Mouse (Mus musculus) T-cell, adult 2 months (primary cell): ENCODE results near the gene Pgbd5.

ENCODE experiments used
- DNase-seq: peaks from one replicate; pipeline ENCODE4 v3.0.0; 2022; ENCODE audit warnings: low spot score

Gene Pgbd5

DNA sequence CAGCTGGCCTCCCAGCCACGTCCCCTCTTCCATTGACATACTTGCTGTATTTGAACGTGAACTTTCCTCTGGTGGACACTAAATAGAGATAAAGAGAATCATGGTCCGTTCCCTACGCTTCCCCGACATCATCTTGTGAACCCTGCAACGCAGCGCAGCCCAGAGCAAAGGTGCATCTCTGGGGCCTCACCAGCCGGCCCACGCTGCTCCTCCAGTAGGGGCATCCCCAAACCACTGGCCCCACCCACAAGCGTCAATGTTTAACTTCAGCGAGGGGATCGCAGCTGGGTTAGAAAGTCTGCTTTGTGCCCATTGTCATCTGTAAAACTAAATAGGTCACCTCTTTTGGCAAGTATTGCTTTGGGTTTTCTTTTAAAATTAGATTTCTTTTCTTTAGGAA lies 95.5 kb downstream of the Pgbd5 start:
- peak; percentile 34 for DNase-seq

DNA sequence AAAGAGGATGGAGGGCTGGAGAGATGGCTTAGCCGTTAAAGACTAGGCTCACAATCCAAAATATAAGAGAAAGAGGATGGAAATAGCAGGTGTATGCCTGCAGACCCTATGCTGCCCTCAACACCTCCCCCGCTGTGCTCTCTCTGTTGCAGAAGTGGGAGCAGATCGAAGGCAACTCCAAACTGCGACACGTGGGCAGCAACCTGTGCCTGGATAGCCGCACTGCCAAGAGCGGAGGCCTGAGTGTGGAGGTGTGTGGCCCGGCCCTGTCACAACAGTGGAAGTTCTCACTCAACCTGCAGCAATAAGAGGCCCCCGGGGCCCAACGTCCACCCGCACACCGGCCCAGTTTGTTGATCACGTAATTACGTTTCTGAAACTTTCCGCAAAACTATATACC lies 96.3 kb downstream of the Pgbd5 start:
- no peak for DNase-seq

DNA sequence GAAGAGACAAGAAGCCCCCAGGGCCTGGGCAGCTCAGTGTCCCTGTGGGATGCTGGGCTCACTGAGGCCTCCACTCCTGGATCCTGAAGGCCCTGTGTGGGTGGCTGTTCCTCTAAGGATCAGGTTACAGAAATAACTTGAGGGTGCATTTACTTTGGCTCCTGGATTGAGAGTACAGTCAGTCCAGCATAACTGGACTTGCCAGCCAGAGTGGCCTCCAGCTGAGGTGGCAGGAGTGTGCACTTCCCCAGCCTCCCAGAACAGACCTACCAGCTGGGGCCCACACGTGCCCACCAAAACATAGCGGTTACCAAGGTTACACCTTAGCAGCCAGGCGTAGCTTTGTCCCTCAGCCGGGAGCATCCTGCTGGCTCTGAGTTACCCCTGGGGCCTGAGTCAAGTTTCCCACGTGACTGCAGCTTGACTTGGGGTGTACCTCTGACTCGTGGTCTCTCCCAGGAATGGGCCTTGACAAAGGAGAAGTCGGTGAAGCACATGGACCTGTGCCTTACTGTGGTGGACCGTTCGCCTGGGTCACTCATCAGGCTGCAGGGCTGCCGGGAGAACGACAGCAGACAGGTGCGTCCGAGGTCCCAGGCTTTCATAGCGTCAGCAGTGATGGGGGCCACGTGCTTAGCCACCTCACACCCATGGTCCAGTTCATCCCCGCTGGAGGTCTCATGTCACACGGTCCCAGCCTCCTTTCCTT lies 98.9 kb downstream of the Pgbd5 start:
- no peak for DNase-seq

DNA sequence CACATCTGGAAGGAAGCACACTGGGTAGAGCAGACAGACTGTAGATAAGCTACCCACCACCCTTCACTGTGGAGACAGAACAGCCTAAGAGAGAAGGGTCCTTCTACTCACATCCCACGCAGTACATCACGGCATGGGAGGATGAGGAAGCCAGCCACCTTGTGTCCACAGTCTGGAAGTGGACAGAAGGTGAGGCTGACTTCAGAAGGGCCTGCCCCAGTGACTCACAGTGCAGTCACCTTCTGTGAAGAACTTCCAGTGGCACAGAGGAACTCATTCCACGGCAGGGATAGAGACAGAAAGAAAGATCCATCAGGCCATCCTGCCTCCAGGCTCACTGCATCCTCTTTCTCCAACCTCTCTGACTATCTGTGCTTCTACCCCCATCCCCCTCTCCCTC lies 99.7 kb downstream of the Pgbd5 start:
- DNase-seq: no peak

DNA sequence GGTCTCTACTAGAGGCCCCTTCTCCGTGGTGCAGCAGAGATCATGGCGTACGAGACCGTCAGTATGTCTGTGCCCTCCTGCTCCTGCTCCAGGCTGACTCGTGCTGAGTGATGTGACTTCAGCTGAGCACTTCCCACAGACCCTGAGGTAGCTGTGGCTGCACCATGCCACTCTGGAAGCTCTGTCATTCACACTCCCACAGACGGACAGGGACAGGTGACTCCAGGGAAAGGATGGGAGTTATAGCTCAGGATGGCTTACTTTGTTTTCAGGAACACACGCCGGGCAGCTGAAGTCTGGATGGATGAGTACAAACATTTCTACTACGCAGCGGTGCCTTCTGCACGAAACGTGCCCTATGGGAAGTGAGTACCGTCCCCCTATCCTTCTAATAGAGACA lies 103.2 kb downstream of the Pgbd5 start:
- DNase-seq: no peak

DNA sequence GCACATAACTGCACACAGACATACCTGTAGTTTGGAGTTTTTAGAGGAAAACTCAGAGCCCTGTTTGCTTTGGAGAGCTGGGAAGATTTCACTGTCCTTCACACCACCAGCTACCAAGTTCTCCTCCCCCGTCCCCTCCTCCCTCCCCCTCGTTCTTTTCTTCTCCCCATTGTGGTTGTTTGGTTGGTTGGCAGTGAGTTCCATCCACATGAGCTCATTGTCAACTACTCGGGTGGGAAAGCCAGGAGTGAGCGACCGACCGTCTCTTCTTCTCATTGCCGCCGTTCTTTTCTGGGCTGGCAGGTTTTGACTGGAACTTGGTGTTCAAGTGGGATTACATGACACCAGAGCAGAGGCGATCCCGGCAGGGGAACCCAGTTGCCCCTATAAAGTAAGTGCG lies 107.8 kb downstream of the Pgbd5 start:
- no peak for DNase-seq

DNA sequence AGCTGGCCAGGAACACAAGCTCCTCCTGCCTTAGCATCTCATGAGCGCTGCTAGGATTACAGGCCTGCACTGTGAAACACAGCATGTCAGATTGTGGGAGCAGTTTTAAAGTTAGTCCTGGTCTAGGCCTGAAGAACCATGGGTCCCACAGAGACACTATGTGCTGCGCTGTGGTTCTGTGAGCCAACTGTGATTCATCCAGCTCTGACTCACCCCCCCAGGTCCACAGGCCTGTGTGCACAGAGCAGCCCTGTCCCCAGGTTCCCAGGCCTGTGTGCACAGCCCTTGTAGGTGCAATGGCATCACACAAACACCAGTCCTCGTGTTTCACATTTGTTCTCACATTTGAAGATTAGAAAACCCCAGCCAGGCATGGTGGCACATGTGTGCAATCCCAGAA lies 108.4 kb downstream of the Pgbd5 start:
- DNase-seq: no peak

DNA sequence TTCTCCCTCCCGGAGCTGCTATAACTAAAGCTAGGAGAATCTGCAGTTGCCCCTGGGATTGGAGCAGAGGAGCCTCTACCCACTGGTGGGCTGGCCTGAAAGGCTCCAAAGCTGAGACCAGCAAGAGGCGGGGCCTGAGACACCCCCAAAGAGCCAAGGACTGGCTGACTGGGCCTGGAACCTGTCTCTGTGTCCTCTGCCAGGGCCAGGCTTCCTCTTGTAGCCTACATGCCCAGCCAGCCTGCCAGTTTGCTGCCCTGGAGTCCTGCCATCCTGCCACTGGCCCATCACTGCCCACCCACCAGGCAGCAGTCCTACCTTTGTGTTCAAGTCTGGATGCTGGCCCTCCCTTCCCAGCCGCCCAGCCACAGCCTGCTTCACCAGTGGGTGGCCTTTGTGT lies 109.0 kb downstream of the Pgbd5 start:
- no peak for DNase-seq

DNA sequence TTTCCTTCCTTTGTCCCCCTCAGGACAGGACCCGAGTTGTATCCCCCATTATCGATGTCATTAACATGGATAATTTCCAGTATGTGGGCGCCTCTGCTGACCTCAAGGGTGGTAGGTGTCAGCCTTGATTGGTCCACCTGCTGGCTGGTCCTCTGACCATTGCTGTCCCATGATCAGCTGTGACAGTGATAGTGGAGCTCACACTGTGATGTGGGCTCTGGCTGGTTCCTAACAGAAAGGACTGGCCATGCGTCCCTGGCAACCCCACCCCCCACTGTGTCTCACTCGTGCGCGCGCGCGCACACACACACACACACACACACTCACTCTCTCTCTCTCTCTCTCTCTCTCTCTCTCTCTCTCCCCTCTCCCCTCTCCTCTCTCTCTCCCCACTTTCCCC lies 109.8 kb downstream of the Pgbd5 start:
- DNase-seq: no peak

DNA sequence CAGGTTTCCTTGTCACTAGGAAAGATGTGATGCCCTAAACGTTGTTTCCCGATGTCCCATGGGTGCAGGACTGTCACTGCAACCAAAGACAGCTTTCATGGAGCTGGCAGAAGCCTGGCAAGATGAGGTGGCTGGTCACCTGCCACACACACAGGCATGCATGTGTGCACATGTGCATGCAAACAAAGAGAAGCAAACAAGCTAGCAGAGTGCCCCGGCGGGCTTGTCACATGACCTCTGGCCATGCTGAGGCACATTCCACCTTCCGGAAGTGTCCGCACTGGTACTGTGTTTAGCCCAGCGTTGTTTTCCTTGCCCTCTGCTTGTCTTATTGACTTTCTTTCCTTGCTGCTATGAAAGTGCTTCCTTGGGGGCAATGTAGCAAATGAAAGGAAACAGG lies 111.2 kb downstream of the Pgbd5 start:
- DNase-seq: no peak

DNA sequence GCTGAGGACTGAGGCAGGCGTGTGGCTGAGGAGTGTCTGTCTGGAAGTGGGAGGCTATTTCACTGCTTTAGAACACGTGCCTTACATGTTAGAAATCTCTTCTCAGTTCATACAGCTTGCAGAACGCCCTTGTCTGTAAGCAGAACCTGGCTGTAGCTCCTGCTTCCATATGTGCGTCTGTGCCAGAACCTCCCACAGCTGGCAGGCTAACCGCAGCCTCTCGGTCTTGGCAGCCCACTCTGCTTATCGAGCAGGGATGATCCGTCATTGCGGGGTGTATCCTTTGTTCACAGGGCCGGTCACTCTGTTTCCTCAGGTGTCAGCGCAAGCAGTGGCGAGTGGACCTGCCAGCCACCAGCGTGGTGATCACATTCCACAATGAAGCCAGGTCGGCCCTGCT lies 116.1 kb downstream of the Pgbd5 start:
- DNase-seq: no peak

DNA sequence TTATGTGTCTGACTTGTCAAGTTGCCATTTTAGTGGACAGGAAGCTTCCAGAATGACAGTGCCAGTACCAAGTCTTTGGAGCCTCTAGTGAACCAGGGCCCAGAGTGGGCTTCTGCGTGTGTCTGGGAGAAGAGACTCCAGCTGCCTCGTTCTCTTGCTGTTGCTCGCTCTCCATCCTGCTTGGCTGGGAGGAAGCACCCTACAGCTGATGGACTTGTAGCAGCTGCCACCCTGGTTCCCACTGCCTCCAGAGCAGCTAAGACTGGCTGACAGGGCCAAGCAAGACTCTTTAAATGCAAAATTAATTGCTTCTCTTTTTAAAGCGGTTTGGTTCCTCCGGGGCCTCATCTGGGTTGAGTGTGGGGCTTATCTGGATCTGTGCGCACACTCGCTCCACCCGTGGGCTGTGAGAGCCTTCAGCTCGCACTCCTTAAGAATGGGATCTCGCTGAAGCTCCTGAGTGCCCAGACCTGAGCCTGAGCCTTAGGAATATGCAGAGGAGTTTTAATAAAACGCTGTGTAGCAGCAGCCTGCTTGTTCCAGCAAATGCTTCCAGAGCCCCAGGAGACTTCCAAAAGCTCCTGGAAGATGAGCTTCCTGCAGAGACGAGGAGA lies 118.1 kb downstream of the Pgbd5 start:
- no peak for DNase-seq

DNA sequence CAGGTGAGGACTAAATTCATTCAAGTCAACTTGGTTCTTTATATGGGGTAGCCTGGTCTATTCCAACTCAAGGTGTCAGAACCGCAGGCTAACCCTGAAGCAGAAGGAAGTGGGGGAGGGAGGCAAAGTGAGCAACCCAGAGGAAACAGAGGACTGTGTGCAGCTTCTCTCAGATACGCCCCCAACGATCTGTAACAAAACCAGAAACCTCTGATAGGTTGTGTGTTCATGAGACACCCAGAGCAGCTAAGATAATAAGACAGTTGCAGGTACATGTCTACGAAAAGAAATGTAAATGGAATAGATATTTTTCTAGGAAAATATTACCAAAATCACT lies 120.2 kb downstream of the Pgbd5 start:
- peak; percentile 52 for DNase-seq
